Mouse (Mus musculus) frontal cortex, adult (tissue): ENCODE data around the gene Crat.

Experiments
- ATAC-seq: cut with Nextera tagmentation; 2 replicates; pipeline ENCODE4 v1.9.2; 2017; ENCODE audit warnings: mild to moderate bottlenecking, moderate library complexity, mixed read lengths; ENCODE audit not compliant: low TSS enrichment

Gene Crat

DNA sequence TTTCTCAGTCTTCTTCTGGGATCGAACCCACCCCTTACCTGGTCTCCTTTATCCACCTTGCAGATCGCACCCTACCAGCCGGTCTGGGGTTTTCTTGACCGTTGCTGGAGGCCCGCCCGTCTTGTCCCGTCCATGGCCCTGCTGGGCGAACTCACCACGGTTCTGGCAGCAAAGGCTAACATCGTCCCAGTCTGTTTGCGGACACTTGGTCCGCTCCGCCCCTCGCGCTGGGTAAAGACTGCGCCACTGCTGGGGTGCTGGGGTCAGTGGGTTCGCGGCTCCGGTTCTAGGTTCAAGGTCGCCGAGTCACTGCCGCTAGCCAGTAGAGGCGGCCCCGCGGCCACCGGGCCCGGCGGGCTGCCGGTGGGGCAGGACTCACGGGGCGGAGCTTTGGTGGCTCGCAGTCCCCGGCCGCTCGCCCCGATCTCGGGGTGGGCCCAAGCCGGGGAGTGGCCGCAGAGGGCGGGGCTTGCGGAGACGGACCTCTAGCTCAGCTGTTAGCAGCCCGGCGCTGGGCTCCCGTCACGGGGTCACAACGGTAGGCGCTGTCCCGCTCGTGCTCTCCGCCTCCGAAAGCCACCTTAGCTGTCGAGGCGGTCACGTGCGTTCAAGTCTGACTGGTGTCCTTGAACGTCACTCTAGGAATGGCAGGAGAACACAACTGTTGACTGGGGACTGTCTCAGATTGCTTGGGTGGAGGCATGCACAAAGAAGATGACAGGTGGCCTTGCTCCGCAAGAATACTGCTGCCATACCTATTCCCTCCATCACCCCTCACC is at the start of gene Crat:
TSS of gene Crat (minus strand) at position 657 of the 779 bp plus-strand sequence.
- ATAC-seq: peak; percentile 65

GRCm38 (mm10) chr2:30464411-30464810 is 48.8 kb upstream of the Crat start:
- ATAC-seq: no peak

DNA sequence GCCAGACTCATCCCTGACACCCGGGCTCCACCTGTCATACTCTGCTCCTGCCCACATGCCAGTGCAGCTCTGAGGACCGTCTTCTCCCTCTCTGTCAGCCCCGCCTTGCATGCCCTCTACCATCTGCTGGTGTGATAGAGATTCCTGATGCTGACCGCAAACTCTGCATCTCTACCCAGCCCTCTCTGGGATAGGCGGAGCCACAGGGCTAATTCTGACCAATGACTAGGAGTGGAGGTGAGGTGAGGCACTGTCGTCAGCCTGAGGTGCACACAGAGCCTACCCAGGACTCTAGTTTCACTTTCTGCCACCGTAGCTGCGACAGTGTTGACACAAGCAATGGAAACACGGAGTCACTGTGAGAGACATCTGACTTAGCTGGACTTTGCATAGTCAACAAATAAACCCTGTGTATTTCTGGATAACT is 48.3 kb upstream of the Crat start:
- peak; percentile 92 for ATAC-seq

- ATAC-seq: no peak
These were observed 47.7 kb upstream of the Crat start for GRCm38 (mm10) chr2:30463341-30463761.

- ATAC-seq: no peak
These were observed 43.6 kb upstream of the Crat start for GRCm38 (mm10) chr2:30459241-30459640.

GRCm38 (mm10) chr2:30458349-30458748 is 42.7 kb upstream of the Crat start:
- ATAC-seq: no peak

GRCm38 (mm10) chr2:30456104-30456980 is 40.7 kb upstream of the Crat start:
- ATAC-seq: no peak

DNA sequence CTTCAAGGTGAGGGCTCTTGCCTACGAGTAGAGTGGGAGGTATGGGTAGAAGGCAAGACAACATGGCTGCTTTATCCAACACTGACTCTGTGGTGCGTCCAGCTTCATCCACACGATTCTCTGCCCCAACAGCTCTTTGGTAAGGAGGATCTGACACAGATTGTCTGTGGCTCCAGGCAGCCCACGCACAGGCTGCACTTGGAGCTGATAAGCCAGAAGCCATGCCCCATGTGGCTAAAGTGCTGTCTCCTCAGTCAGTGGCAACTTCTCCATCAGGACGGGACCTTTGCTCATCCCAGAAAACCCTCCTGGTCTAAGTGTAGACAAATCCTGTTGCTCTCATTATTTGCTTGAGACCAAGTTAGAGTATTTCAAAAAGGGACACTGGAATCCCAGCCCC is 39.0 kb upstream of the Crat start:
- ATAC-seq: no peak

- no peak for ATAC-seq
These were observed 38.0 kb upstream of the Crat start for GRCm38 (mm10) chr2:30453570-30453969.

- ATAC-seq: no peak
These were observed 35.9 kb upstream of the Crat start for GRCm38 (mm10) chr2:30451525-30451924.

- no peak for ATAC-seq
These were observed 34.9 kb upstream of the Crat start for GRCm38 (mm10) chr2:30450530-30450929.

GRCm38 (mm10) chr2:30448371-30448770 is 32.8 kb upstream of the Crat start:
- no peak for ATAC-seq

- ATAC-seq: 0 out of 2 replicates have a peak, but pooled peaks have one; percentile 16
These were observed 31.5 kb upstream of the Crat start for GRCm38 (mm10) chr2:30446891-30447826.

GRCm38 (mm10) chr2:30445312-30445711 is 29.7 kb upstream of the Crat start:
- ATAC-seq: no peak

- no peak for ATAC-seq
These were observed 28.8 kb upstream of the Crat start for GRCm38 (mm10) chr2:30444450-30444849.

DNA sequence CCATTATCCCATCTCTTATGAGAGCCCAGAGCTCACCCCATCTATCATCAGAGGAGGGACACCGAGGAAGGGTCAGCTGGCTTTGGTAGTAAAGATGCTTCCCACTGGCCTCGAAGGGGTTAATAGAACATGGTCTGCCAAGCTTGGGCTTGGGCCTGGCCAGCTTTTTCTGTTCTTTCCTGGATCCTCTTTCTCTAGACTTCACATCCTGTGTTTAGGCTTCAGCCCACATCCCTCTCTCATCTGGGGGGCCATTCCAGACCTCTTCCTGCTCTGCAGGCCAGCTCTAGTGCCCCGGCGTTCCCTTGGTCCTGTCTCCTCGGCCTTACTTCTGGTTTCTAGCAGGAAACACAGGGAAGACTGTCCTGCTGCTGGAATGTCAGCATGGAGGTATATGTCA is 28.4 kb upstream of the Crat start:
- no peak for ATAC-seq

DNA sequence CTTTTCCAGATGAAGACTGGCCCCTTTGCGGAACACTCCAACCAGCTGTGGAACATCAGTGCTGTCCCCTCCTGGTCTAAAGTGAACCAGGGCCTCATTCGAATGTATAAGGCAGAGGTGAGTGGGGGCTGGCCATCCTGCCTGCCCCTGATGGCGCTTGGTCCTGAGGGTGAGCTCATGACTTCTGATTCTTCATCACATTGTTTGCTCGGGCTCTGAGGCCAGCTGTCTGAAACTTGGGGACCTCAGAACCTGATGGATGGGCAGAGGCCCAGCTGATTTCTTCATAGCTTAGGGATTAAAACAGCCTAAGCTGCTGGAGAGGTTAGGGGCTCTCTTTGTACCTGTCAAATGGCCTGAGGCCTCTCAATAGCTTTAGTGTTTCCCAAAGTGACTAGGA is 27.7 kb upstream of the Crat start:
- no peak for ATAC-seq

- no peak for ATAC-seq
These were observed 26.9 kb upstream of the Crat start for GRCm38 (mm10) chr2:30442498-30442890.

GRCm38 (mm10) chr2:30441518-30442497 is 26.2 kb upstream of the Crat start:
- ATAC-seq: peak; percentile 69
